Mouse (Mus musculus) C2C12 (cell line): ENCODE results near the gene Xpo1. TPM values are rescaled to one million over a fixed set of nuclear protein-coding genes. Genes with fewer than 3 reads are reported as not detected.

Experiments
- H3K27me3 ChIP-seq: one replicate; pipeline ENCODE4 v1.6.1; 2011; ENCODE audit not compliant: control insufficient read depth, insufficient read depth, insufficient read length
- H3K36me3 ChIP-seq: one replicate; pipeline ENCODE4 v1.6.1; 2011; ENCODE audit not compliant: control insufficient read depth, insufficient read depth
- H3K4me3 ChIP-seq: one replicate; pipeline ENCODE4 v1.5.1; 2011; ENCODE audit warnings: mild to moderate bottlenecking, control low read depth; ENCODE audit not compliant: poor library complexity, insufficient read depth, severe bottlenecking
- H3K79me2 ChIP-seq: one replicate; pipeline ENCODE4 v1.6.1; 2011; ENCODE audit not compliant: control insufficient read depth, insufficient read depth
- H3K79me3 ChIP-seq: one replicate; pipeline ENCODE4 v1.6.1; 2011; ENCODE audit warnings: low read depth, control low read depth
- H3ac ChIP-seq: one replicate; pipeline ENCODE3; 2011; ENCODE audit warnings: low read depth; ENCODE audit not compliant: control insufficient read depth, insufficient read length
- CEBPB ChIP-seq: IDR thresholded peaks from one replicate; pipeline ENCODE4 v1.6.1; 2011; ENCODE audit warnings: low read depth, mild to moderate bottlenecking, control low read depth, moderate library complexity
- CTCF ChIP-seq: IDR thresholded peaks from one replicate; pipeline ENCODE4 v1.5.1; 2011; ENCODE audit not compliant: control insufficient read depth, insufficient read depth, insufficient read length
- FOSL1 ChIP-seq: IDR thresholded peaks from one replicate; pipeline ENCODE4 v1.8.0; 2011; ENCODE audit warnings: mild to moderate bottlenecking, low read length; ENCODE audit not compliant: poor library complexity, insufficient read depth, severe bottlenecking
- MAX ChIP-seq: IDR thresholded peaks from one replicate; pipeline ENCODE4 v1.6.1; 2011; ENCODE audit warnings: mild to moderate bottlenecking, control low read depth
- MYOD1 ChIP-seq: IDR thresholded peaks from one replicate; pipeline ENCODE4 v1.6.1; 2011; ENCODE audit warnings: low read depth; ENCODE audit not compliant: control insufficient read depth, insufficient read length
- MYOG ChIP-seq: IDR thresholded peaks from one replicate; pipeline ENCODE4 v1.6.1; 2011; ENCODE audit not compliant: control insufficient read depth, insufficient read length; ENCODE audit errors: extremely low read depth
- USF1 ChIP-seq: IDR thresholded peaks from one replicate; pipeline ENCODE4 v1.6.1; 2011; ENCODE audit warnings: low read depth, mild to moderate bottlenecking, control low read depth, moderate library complexity
- polyA plus RNA-seq: library from polyadenylated mRNA; unstranded; fragments of >200 nt; fragmentation: generic; extraction: Trizol; gene quantifications from one replicate; pipeline ENCODE4 v1.2.1, GENCODE M21; 2012; ENCODE audit warnings: missing spikeins

The Xpo1 gene
- polyA plus RNA-seq, 1 experiment: 32.9 TPM

- Histone ChIP-seq H3K36me3 (no peaks in the 10 kb centered on the region), H3ac (peak overlapping the region; percentile 82), H3K27me3 (no peaks in the 10 kb centered on the region), H3K79me3 (peaks cover 40% of the 10 kb centered on the region), H3K4me3 (peak overlapping the region; percentile 97), H3K79me2 (peaks cover 43% of the 10 kb centered on the region)
- TF ChIP-seq FOSL1 (no peak), CTCF (no peak), MYOD1 (no peak), CEBPB (no peak), MAX (no peak), USF1 (no peak), MYOG (no peak)
Measured at GRCm38 (mm10) chr11:23305673-23306608, 50.1 kb downstream of the Xpo1 start.

- peaks cover 8% of the 10 kb centered on the region for H3K36me3 ChIP-seq
- peaks cover 50% of the 10 kb centered on the region for H3K79me3 ChIP-seq
- no peak for TF ChIP-seq USF1
- no peak for TF ChIP-seq CTCF
- TF ChIP-seq FOSL1: no peak
- TF ChIP-seq MYOG: no peak
- TF ChIP-seq MYOD1: no peak
- TF ChIP-seq CEBPB: no peak
- TF ChIP-seq MAX: no peak
- no peaks in the 10 kb centered on the region for H3K27me3 ChIP-seq
- H3K79me2 ChIP-seq: peaks cover 53% of the 10 kb centered on the region
- H3ac ChIP-seq: peak within 1 kb of the TSS; percentile 83
- H3K4me3 ChIP-seq: peak within 1 kb of the TSS; percentile 97
Measured at GRCm38 (mm10) chr11:23306764-23307565, 51.1 kb downstream of the Xpo1 start, which contains the start of gene Usp34. Gene Usp34 (plus strand): TSS chr11:23306895.

GRCm38 (mm10) chr11:23307566-23307920, 51.7 kb downstream of the Xpo1 start:
- TF ChIP-seq CTCF (no peak), MYOD1 (no peak), MAX (no peak), MYOG (no peak), CEBPB (no peak), USF1 (no peak), FOSL1 (no peak)
- Histone ChIP-seq H3K4me3 (peak overlapping the region; percentile 97), H3ac (peak overlapping the region; percentile 83), H3K27me3 (no peaks in the 10 kb centered on the region), H3K36me3 (peaks cover 14% of the 10 kb centered on the region), H3K79me2 (peaks cover 59% of the 10 kb centered on the region), H3K79me3 (peaks cover 56% of the 10 kb centered on the region)

- Histone ChIP-seq H3K27me3 (no peaks in the 10 kb centered on the region), H3K79me2 (peaks cover 100% of the 10 kb centered on the region), H3K4me3 (no peak overlapping the region), H3K79me3 (peaks cover 93% of the 10 kb centered on the region), H3K36me3 (peaks cover 22% of the 10 kb centered on the region), H3ac (no peak overlapping the region)
- no peak for TF ChIP-seq CTCF
- TF ChIP-seq FOSL1: no peak
- TF ChIP-seq CEBPB: no peak
- TF ChIP-seq MYOD1: no peak
- TF ChIP-seq MAX: no peak
- TF ChIP-seq MYOG: no peak
- no peak for TF ChIP-seq USF1
Measured at GRCm38 (mm10) chr11:23313496-23313895, 57.7 kb downstream of the Xpo1 start.

GRCm38 (mm10) chr11:23329413-23329812, 73.6 kb downstream of the Xpo1 start:
- Histone ChIP-seq H3K4me3 (no peak overlapping the region), H3K36me3 (peaks cover 28% of the 10 kb centered on the region), H3K79me3 (peaks cover 67% of the 10 kb centered on the region), H3ac (no peak overlapping the region), H3K27me3 (no peaks in the 10 kb centered on the region), H3K79me2 (peaks cover 99% of the 10 kb centered on the region)
- TF ChIP-seq MYOD1 (no peak), FOSL1 (no peak), CTCF (no peak), MAX (no peak), MYOG (no peak), CEBPB (no peak), USF1 (no peak)
